Mouse (Mus musculus) 3T3-L1 (cell line): ENCODE data around the gene Cd300lg.

Experiments
- DNase-seq: peaks from one replicate; pipeline ENCODE4 v3.0.0-alpha.2; 2015; ENCODE audit warnings: low read depth, low spot score

The Cd300lg gene

DNA sequence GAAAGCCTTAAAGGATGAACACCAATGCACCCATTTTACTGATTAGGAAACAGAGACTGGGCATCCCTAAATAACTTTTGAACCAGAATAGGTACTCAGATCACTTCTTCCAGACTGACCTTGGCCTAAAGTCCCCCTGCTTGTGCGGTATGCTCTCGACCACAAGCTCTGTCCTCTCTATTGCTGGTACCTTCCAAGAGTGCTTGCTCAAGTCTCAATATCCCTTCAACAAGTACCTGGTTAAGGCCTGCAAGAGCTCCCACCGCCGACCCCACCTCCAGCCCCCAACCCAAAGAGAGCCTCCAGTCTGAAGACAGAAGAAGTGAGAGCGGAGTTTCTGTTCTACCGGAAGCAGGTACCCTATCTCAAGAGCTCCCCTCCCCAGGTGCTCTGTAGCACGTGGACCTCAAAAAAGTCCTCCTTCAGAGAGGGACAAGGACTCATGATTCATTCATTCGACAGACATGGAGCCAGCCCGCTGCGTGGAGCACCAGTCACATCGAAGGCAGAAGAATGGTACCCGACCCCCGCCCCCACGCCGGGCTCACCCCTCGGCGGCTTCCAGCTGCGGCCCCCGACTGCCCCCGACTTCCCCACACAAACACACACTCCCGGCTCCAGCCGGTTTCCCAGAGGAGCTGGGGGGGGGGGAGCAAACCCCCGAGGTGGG, 15.2 kb upstream of the Cd300lg start:
- DNase-seq: no peak

DNA sequence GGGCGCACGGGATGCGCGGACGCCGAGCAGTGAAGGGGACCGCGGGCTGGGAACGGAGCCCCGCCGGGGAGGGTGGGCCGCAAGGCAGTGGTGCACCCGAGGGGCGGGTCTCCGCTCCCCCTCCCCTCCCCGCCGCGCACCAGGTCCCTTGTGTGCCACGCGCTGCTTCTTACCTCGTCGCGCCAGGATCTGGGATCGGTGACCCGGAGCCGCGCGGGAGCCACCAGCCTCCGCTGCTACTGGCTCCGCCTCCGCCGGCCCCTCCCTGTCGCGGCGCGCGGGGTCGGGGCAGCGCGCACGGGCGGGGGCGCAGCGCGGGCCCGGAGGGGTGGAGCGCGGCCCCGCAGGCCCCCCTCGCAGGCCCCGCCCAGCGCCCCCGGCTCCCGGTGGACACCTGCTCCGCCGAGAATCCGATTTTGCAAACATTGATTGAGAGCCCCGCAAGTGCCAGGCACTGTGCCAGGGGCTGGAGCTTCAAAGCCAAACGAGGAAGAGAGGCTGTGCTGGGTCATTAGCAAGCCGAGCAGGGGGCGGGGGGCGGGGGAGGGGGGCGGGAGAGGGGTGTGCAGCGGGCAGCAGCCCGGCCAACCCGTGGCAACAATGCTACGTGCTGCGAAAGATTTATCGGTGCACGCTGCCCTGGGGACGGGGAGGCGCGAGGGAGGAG, 14.5 kb upstream of the Cd300lg start:
- no peak for DNase-seq

DNA sequence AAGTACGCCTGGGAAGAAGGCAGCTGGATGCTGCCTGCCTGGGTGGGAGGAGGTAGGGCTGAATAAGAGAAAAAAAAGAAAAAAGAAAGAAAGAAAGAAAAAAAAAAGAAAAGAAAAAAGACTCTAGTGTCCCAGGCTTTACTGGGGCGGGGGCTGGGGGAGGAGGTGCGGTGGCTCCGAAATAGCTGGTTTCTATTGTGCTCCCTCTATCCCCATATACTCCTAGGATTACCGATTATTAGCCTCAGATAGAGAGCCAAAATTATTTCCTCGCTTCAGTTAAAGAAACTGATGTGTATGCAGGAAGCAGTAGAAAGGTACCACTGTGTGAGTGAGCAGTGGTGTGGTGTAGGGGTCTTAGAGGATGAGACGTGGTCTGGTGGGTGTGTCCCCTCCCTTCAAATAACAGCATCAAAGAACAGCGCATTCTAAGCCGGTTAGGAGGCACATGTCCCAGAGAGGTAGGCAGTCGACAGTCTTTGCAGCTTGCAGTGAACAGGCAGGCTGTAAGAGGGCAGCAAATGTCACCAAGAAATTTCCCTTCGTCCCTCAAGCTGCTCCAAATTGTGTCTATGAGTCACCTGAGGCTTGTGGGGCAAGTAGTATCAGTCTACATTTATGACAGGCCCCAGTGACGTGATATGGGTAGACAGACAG, 13.8 kb upstream of the Cd300lg start:
- no peak for DNase-seq

DNA sequence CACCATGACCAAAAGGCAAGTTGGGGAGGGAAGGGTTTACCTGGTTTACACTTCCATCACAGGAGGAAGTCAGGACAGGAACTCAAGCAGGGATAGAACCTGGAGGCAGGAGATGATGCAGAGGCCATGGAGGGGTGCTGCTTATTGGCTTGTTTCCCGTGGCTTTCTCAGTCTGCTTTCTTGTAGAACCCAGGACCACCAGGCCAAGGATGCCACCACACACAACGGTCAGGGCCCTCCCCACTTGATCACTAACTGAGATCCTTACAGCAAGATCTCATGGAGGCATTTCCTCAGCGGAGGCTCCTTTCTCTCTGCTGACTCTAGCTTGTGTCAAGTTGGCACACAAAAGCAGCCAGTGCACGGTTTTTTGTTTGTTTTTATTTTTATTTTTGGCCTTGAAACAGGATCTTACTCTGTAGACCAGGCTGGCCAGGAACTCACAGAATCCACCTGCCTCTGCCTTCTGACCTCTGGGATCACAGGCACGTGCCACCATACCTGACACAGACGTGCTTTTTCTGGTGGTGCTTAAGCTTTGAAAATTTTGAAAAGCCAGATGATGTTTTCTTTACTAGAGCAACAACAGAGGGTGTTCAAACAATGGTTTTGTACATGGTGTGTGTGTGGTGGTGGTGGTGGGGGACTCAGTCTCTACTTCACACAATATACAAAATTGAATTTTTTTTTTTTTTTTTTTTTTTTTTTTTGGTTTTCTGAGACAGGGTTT, 13.1 kb upstream of the Cd300lg start, which contains the start of gene Mpp3:
Gene Mpp3, minus strand, starts transcription at position 375 of the 730 bp plus-strand sequence.
- DNase-seq: no peak

DNA sequence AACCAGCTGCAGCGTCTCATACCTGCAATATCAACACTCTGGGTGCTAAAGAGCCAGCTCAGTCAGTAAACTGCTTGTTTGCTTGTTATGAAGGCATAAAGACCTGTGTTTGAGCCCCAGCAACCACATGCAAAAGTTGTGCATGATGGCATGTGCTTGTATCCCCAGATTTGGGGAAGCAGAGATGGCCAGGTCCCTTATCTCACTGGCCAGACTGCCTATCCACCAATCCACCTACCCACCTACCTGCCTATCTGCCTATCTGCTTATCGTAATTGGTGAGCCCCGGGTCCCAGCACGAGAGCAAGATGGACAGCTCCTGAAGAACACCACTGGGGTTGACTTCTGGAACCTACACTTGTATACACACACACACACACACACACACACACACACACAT, 12.0 kb upstream of the Cd300lg start:
- no peak for DNase-seq

DNA sequence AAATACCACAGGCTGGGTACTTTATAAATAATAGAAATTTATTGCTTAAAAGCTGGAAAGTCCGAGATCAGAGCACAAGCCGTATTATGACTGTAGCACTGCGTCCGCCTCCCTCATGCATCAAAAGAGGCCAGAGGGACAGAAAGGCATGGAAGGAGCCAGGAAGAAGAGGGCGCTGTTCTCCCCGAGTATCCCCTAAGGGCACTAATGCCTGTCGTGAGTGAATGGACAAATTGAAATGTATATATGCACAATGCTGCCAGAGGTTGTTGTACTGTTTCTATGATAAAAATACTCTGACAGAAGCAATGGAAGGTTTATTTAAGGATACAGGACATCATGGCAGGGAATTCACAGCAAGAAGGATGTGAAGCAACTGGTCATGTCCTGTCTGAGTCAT, 11.3 kb upstream of the Cd300lg start:
- DNase-seq: no peak

DNA sequence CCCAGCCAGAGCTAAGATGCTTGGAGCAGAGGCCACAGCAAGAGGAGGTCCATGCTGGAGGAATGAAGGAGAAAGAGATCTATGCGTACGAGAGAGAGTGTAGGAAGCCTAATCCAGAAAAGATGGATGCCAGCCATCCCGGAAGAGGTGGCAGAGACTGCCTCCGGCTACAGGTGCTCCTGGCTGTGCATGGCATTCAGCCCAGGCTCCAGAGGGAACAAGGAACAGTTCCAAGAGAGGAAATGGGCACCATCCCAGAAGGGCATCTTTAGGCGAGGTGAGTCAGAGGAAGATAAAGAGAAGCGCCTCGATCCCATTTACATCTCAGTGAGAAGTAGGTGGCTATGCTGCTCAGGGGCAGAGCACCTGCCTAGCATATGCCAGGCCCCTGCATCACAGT, 10.2 kb upstream of the Cd300lg start:
- peak; percentile 12 for DNase-seq

DNA sequence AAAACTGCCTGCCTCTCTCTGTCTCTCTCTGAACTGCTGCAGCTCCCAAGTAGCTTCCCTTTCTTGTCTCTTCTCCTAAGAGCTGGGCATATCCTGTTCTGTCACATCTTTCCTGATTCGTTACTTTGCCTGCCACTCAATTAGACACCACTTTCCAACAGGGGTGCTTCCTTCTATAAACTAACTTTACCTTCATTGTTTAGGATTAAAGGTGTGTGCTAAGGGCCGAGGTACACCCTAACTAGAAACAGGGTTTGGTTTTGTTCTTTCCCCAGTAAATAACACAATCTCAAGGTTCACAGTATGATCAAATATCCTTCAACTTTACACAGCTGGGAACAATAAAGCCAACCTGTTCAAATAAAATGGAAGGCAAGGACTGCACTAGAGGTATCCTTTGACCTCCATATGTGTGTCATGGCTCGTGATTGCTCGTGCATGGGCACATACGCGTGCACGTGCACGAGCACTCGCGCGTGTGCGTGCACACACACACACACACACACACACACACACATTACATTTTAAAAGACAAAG, 8.2 kb upstream of the Cd300lg start:
- DNase-seq: no peak

DNA sequence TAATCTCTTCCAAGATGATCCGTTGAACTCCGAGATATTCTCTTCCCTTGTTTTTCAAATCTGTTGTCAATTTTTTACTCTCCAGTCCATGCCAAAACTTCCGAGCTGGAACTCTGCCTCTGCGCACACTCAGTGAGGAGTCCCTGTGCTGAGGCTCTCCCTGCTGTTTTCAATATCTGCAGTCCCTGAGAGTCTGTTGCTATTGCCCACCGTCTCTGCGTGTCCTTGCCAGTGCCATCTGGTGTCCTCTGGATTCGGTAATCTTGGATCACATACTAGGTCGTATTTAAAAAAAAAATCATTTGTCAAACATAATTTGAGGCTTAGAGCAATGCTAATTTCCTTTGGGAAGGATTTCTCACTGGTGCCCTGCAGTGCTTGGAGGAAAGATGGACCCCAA, 6.4 kb upstream of the Cd300lg start:
- no peak for DNase-seq

DNA sequence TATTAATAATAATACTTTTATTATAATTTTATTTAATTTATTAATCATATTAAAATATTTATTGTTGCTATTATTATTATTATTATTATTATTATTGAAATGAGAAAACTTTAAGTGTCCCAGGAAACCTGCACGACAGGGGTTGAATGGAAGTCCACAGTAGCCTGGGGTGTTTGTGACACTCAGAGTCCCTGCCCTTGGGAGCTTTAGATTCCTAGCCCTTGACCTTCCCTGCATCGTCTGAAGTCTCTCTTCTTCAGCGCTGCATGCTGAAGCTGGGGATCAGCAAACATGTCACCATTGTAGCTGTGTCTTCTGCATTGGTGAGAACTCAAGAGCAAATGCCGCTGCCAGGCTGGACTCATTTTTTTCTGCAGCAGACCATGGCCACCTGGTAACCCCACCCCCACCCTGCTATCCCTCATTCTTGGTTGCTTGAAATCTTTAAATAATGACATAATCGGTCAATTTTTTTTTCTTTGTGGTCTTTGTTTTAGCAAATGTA, 5.8 kb upstream of the Cd300lg start:
- no peak for DNase-seq

DNA sequence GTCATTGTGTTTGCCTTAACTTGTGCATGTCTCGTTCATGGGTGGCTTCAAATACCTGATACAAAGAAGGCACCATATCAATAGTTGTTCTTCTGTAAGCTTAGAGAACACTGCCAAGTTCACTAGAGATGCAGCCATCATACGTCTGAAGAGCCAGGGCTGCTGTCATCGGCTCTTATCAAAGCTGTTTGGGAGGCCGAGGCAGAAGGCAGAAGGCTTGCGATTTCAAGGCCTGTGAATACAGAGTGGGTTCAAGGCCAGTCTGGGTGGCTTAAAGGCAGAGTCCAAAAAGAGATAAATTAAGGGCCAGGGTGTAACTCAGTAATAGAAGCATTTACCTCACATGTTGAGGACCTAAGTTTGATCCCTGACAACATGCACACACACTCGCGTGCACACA, 5.0 kb upstream of the Cd300lg start:
- no peak for DNase-seq

DNA sequence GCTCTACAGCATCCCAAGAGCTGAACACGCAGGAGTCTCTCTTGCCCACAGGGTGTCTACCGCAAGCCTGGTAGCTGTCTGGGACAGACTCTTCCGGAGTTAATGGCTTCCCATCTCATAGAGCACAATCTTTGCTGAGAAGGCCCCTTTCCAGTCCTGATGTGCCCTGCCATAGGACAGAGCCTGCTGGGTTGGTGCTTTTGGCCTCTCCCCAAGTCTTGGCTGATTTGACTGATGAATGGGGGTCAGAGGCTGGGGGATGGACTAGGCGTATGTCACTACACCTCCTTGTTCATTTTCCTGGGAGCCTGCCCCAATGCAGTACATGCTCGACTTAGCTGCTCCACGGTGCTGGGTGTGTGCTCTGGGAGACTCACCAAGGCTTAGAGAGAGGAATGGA, 3.5 kb upstream of the Cd300lg start:
- no peak for DNase-seq

DNA sequence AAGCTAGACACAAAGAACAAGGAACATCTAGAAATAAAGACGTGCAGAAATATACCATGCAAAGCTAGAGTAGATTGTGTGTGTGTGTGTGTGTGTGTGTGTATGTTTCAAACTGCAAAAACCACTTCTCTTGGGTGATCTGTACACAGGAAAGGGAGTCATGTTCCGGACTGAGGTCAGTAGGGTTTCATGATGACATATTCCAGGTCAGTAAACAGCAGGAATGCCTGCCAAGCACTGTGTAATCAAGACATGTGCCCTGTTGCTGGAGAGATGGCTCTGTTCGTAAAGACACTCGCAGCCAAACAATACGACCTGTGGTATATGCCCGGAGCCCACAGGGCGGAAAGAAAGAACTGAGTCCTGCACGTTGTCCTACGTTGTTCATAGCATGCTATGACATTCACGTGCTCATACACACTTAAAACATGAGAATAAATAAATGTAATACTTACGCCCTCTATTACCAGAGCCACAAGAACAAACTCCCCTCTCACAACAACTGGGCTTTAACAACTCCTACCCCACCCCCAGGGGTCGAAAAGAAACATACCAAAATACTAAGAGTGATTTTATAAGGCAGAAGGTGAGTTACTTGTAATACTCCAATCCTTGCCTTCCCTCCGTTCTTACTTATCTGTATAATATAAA, 1.7 kb upstream of the Cd300lg start:
- no peak for DNase-seq

DNA sequence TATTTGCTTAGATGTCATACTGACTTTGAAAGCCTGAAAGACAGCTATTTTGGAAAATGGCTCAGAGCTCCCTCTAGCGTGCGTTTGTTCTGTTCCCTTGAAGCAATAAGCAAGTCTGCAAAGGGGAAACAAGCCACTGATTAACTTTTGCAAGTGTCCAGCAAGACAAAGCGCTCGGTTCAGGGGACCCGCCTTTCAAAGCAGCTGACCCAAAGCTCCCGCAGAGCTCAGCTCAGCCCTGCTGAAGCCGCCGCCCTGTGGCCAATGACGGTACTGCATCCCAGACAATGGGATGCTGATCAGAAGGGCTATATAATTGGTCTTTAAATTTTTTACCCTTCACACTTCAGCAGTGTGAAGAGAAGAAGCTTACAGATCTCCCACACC, 1.2 kb upstream of the Cd300lg start:
- peak; percentile 79 for DNase-seq

DNA sequence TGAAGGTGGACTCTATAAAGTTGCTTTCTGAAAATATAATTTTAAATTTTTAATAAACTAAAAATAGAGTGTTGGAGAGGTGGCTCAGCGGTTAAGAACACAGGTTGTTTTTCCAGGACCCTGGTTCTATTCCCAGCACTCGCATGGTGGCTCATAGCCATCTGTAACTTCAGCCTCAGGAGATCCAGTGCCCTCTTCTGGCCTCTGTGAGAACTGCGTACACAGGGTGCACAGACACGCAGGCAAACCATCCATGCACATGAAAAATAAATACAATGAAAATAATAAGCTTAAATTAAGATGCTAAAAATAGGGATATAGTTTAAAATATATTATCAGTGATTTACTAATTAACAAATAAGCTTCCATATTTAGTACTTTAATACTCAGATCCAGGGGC, 663 bp upstream of the Cd300lg start:
- DNase-seq: peak; percentile 27

DNA sequence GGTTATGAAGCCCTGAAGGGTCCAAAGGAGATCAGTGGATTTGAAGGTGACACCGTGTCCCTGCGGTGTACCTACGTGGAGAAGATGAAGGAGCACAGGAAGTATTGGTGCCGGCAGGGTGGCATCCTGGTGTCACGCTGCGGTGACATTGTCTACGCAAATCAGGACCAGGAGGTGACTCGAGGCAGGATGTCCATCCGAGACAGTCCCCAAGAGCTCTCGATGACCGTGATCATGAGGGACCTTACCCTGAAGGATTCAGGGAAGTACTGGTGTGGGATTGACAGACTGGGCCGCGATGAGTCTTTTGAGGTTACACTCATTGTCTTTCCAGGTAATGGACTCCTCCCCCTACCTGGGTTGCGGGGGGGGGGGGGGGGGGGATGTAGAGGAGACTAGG, 1.7 kb downstream of the Cd300lg start:
- DNase-seq: no peak

DNA sequence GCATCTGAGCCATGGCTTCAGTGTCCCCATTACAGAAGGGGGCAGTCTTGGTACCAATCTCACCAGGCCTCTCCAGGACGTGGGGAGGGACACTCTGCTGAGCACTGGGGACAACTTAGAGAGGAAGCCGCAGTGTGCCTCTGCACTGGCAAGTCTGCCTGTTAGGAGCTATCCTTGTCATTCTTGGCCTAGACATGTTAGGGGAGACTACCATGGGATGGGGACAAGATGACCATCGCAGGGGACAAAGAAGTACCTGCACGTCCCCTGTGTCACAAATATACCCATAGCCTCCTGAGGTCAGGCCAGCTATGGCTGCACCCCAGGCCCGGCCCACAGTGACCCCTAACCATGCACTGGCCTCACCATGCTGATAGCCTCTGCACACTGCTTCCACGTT, 2.1 kb downstream of the Cd300lg start:
- no peak for DNase-seq

DNA sequence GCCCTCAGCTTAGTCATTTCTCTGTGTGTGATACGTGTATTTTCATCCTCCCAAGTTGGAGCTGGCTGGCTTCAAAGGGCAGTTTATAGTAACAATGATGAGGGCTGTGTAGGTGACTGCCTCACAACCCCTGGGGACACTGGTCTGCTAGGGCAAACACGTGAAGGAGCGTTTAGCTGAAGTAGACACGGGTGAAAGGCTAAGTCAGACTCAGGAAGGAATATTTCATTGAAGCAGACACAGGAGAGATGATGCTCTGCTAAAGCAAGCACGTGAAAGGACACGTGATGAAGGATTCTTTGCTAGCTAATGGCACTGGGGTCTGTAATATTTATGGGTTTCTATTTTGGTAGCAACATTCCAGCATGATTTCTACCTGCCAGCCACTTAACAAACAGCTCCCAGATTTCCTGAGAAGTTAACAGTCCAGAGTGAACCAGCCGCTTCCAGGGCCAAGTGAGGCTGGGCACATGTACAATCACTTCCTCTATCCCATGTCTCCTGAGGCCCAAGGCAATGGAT, 3.4 kb downstream of the Cd300lg start:
- no peak for DNase-seq

DNA sequence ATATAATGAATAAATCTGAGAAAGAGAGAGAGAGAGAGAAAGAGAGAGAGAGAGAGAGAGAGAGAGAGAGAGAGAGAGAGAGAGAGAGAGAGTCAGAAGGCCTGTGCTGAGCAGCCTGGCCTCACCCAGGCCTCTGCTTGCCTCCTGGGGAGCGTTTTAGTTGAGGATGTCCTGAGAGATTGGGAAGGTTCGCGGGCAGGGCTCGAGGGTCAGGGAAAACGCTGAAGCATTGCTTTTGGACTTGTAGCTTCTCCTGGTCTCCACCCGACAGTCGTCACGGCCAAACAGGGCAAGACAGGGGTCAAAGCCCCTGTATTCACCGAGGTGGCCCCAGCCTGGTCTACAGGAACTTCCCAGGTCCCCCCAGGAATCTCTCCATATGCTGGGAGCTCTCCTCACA, 5.3 kb downstream of the Cd300lg start:
- no peak for DNase-seq

DNA sequence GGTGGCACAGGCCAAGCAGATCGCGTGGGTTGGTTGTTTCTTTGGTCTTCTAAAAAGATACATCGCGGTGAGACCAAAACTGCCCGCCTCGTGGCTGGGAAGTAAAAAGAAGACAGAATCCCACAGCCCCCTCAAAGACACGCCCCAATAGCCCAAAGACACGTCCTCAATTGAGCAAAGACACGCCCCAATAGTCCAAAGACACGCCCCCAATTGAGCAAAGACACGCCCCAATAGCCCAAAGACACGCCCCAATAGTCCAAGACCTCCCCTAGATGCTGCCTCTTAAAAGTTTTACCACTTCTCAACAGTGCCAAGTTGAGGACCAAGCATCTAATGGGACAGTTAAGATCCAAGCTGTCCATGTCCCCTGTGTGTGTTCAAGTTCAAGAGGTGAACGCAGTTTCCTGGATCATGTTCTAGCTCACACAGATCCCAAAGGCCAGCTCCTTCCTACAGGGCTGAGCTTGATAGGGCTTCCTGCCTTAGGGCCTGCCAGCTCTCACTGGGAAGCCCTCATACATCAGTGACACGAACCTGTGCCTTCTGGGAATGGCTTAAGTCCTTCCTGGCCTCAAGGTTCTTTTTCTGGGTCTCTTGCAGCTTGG, 8.7 kb downstream of the Cd300lg start:
- no peak for DNase-seq

DNA sequence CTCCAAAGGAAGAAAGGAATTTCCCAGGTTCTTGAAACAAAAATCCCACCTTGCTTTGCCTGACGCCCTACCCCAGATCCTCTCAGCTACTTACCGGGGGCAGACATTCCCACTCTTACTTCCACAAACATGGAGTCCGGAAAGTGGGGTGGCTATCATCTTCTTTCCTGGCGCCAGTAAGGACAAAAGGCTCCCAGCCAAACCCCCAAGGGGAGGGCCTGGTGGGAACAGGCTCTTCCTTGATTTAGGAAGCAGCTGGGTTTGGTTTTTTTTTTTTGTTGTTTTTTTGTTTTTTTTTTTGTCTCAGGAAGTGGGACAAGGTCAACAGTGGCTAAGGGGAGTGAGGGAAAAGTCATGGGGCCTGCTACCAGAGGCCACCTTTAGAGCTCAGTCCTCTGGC, 10.2 kb downstream of the Cd300lg start:
- DNase-seq: no peak
